Mouse (Mus musculus) kidney, adult 18-20 months (tissue): ENCODE results near the gene Hid1.
"Not testable (repeated sequence)": the region's sequence is repeated elsewhere in the genome, so short reads cannot be mapped to it uniquely, and the experiment has no call there.

Experiments used
- DNase-seq: peaks from one replicate; pipeline ENCODE4 v3.0.0; 2021

The Hid1 gene

GRCm38 (mm10) chr11:115367395-115367944 is at the start of gene Hid1:
Gene Hid1, minus strand, starts transcription at chr11:115367756.
- DNase-seq = peak; percentile 90

- no peak for DNase-seq
Measured at GRCm38 (mm10) chr11:115409556-115409955, 42.0 kb upstream of the Hid1 start.

GRCm38 (mm10) chr11:115408266-115408920 is 40.8 kb upstream of the Hid1 start:
- no peak for DNase-seq

GRCm38 (mm10) chr11:115406858-115407401 is 39.4 kb upstream of the Hid1 start:
- no peak for DNase-seq

GRCm38 (mm10) chr11:115405723-115406122 is 38.2 kb upstream of the Hid1 start:
- no peak for DNase-seq

- DNase-seq = peak; percentile 94
Measured at GRCm38 (mm10) chr11:115403338-115404124, 36.0 kb upstream of the Hid1 start, which contains the start of gene Mrpl58. Gene Mrpl58, plus strand, starts transcription at chr11:115403752.

GRCm38 (mm10) chr11:115400630-115401391 is 33.3 kb upstream of the Hid1 start:
- no peak for DNase-seq

GRCm38 (mm10) chr11:115400126-115400525 is 32.6 kb upstream of the Hid1 start:
- no peak for DNase-seq

- no peak for DNase-seq
Measured at GRCm38 (mm10) chr11:115398085-115398484, 30.5 kb upstream of the Hid1 start.

GRCm38 (mm10) chr11:115393721-115394325 is 26.3 kb upstream of the Hid1 start:
- DNase-seq = no peak

GRCm38 (mm10) chr11:115391358-115391757 is 23.8 kb upstream of the Hid1 start:
- DNase-seq = no peak

- DNase-seq = not testable (repeated sequence)
Measured at GRCm38 (mm10) chr11:115386859-115387258, 19.3 kb upstream of the Hid1 start.

- DNase-seq = no peak
Measured at GRCm38 (mm10) chr11:115384587-115384986, 17.0 kb upstream of the Hid1 start.

- DNase-seq = no peak
Measured at GRCm38 (mm10) chr11:115383701-115384474, 16.3 kb upstream of the Hid1 start.

GRCm38 (mm10) chr11:115382891-115383290 is 15.3 kb upstream of the Hid1 start:
- DNase-seq = no peak

- DNase-seq = peak; percentile 92
Measured at GRCm38 (mm10) chr11:115381743-115382539, 14.4 kb upstream of the Hid1 start, which contains the start of gene Cdr2l. Gene Cdr2l, plus strand, starts transcription at chr11:115381916.

GRCm38 (mm10) chr11:115381276-115381675 is 13.7 kb upstream of the Hid1 start:
- no peak for DNase-seq

- DNase-seq = no peak
Measured at GRCm38 (mm10) chr11:115377854-115378253, 10.3 kb upstream of the Hid1 start.

- no peak for DNase-seq
Measured at GRCm38 (mm10) chr11:115377254-115377653, 9.7 kb upstream of the Hid1 start.

- DNase-seq = no peak
Measured at GRCm38 (mm10) chr11:115376722-115377121, 9.2 kb upstream of the Hid1 start.
